Mouse (Mus musculus): ENCODE measurements around the gene Syn2. TPM values are rescaled to one million over a fixed set of nuclear protein-coding genes. Genes with fewer than 3 reads are reported as not detected.

Syn2 gene
- total and polyA plus RNA-seq, 3 experiments = 0.59 to 1.6 (median 1.2) TPM

DNA sequence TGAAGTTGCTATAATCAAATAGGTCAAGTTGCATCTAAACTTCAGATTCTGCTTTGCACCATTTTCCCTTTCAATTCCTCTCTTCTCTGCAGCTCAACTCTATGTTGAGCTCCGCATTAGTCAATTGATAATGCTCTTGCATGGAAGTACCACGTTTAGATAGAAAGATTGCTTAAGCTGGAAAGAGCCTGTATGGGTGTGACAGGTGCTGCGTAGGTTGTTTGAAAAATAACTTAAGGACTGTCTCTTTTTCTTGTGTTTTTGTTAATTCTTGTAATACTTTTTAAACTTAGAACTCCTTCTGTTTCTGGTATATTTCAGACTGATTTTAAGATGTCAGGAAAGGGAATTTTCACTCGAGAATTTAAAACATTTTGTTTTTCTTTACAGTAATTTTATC lies 26.5 kb downstream of the Syn2 start:
- H3K9ac ChIP-seq (ENCODE audit: insufficient read depth, low read depth) = no peak overlapping the region
- TF ChIP-seq TBP (conservative IDR thresholded peaks at IDR 0.05; ENCODE audit: low read depth, low read length) (no peak), TCF12 (IDR thresholded peaks at IDR 0.05; ENCODE audit: low read depth, low read length) (no peak), UBTF (IDR thresholded peaks at IDR 0.05; ENCODE audit: low read depth, low read length) (no peak), BHLHE40 (IDR thresholded peaks at IDR 0.05; ENCODE audit: low read depth, low read length) (no peak), HCFC1 (IDR thresholded peaks at IDR 0.05; ENCODE audit: low read depth, low read length) (no peak), GABPA (IDR thresholded peaks at IDR 0.05; ENCODE audit: insufficient replicate concordance, low read depth, low read length) (no peak), JUND (conservative IDR thresholded peaks at IDR 0.05; ENCODE audit: low read depth, low read length) (no peak), USF1 (IDR thresholded peaks at IDR 0.05; ENCODE audit: low read depth, low read length) (no peak), EP300 (IDR thresholded peaks at IDR 0.05; ENCODE audit: low read length) (no peak), ZMIZ1 (IDR thresholded peaks at IDR 0.05; ENCODE audit: low read depth, low read length) (no peak), CHD1 (IDR thresholded peaks at IDR 0.05; ENCODE audit: low read depth, low read length) (no peak), JUN (IDR thresholded peaks at IDR 0.05; ENCODE audit: insufficient read depth, low read depth, low read length) (no peak), MAX (IDR thresholded peaks at IDR 0.05; ENCODE audit: low read length) (no peak), ZKSCAN1 (IDR thresholded peaks at IDR 0.05; ENCODE audit: borderline replicate concordance, low read depth, low read length) (no peak), CTCF (conservative IDR thresholded peaks at IDR 0.05 in 1 of 2, IDR thresholded peaks at IDR 0.05 in 1 of 2; ENCODE audit: low read depth in 2 of 2, low read length in 2 of 2) (no peak), ETS1 (conservative IDR thresholded peaks at IDR 0.05; ENCODE audit: low read depth, low read length) (no peak), MYC (IDR thresholded peaks at IDR 0.05; ENCODE audit: low read depth, low read length) (no peak), USF2 (conservative IDR thresholded peaks at IDR 0.05; ENCODE audit: low read depth, low read length) (no peak), ZC3H11A (IDR thresholded peaks at IDR 0.05; ENCODE audit: low read depth, low read length) (no peak), NRF1 (IDR thresholded peaks at IDR 0.05; ENCODE audit: low read depth, low read length) (no peak)
- no peak overlapping the region for H3K4me3 ChIP-seq (replicated peaks in 1 of 3; ENCODE audit: low read depth in 2 of 3, low read length in 2 of 3, poor library complexity in 1 of 3)
- H3K27ac ChIP-seq (ENCODE audit: insufficient read depth, low read depth) = no peak overlapping the region
- no peak for DNase-seq (ENCODE audit: extremely low read depth)
- H3K36me3 ChIP-seq (replicated peaks in 1 of 2; ENCODE audit: control insufficient read depth in 1 of 2, insufficient read depth in 1 of 2, low read length in 1 of 2) = no peaks in the 10 kb centered on the region
- no peaks in the 10 kb centered on the region for H3K27me3 ChIP-seq (replicated peaks)
- in situ Hi-C loops (cut with MboI; ENCODE audit: low pct_ligation_motif_present, low pct_unique_long_range_greater_than_20kb, low sequenced_read_pairs) (no loop called here), dilution Hi-C loops (cut with MboI; ENCODE audit: extremely low pct_ligation_motif_present, extremely low pct_unique_long_range_greater_than_20kb, low sequenced_read_pairs) (no loop called here)
- no peaks in the 10 kb centered on the region for H3K4me1 ChIP-seq (ENCODE audit: control insufficient read depth in 1 of 2, insufficient read depth in 2 of 2)
- H3K4me2 ChIP-seq (ENCODE audit: insufficient read depth, low read depth, poor library complexity, severe bottlenecking) = no peak overlapping the region
- no peaks in the 10 kb centered on the region for H3K9me3 ChIP-seq (replicated peaks; ENCODE audit: low read length)
- no peaks in the 10 kb centered on the region for H3K79me2 ChIP-seq (replicated peaks; ENCODE audit: control insufficient read depth, extremely low read depth, insufficient read depth, poor library complexity, severe bottlenecking)

- dilution Hi-C loops (cut with MboI; ENCODE audit: extremely low pct_ligation_motif_present, extremely low pct_unique_long_range_greater_than_20kb, low sequenced_read_pairs) (no loop called here), in situ Hi-C loops (cut with MboI; ENCODE audit: low pct_ligation_motif_present, low pct_unique_long_range_greater_than_20kb, low sequenced_read_pairs) (no loop called here)
- Histone ChIP-seq H3K9ac (ENCODE audit: insufficient read depth, low read depth) (no peak overlapping the region), H3K4me1 (ENCODE audit: control insufficient read depth in 1 of 2, insufficient read depth in 2 of 2) (no peaks in the 10 kb centered on the region), H3K79me2 (replicated peaks; ENCODE audit: control insufficient read depth, extremely low read depth, insufficient read depth, poor library complexity, severe bottlenecking) (no peaks in the 10 kb centered on the region), H3K9me3 (replicated peaks; ENCODE audit: low read length) (no peaks in the 10 kb centered on the region), H3K27ac (ENCODE audit: insufficient read depth, low read depth) (no peak overlapping the region), H3K4me2 (ENCODE audit: insufficient read depth, low read depth, poor library complexity, severe bottlenecking) (no peak overlapping the region), H3K4me3 (replicated peaks in 1 of 3; ENCODE audit: low read depth in 2 of 3, low read length in 2 of 3, poor library complexity in 1 of 3) (no peak overlapping the region), H3K27me3 (replicated peaks) (peaks cover 2% of the 10 kb centered on the region), H3K36me3 (replicated peaks in 1 of 2; ENCODE audit: control insufficient read depth in 1 of 2, insufficient read depth in 1 of 2, low read length in 1 of 2) (no peaks in the 10 kb centered on the region)
- no peak for TF ChIP-seq USF1 (IDR thresholded peaks at IDR 0.05; ENCODE audit: low read depth, low read length)
- TF ChIP-seq GABPA (IDR thresholded peaks at IDR 0.05; ENCODE audit: insufficient replicate concordance, low read depth, low read length) = no peak
- TF ChIP-seq ZC3H11A (IDR thresholded peaks at IDR 0.05; ENCODE audit: low read depth, low read length) = no peak
- TF ChIP-seq IRF4 (IDR thresholded peaks at IDR 0.05; ENCODE audit: low read depth, low read length) = no peak
- TF ChIP-seq USF2 (conservative IDR thresholded peaks at IDR 0.05; ENCODE audit: low read depth, low read length) = no peak
- TF ChIP-seq MEF2A (IDR thresholded peaks at IDR 0.05; ENCODE audit: borderline replicate concordance, low read depth, low read length) = no peak
- no peak for TF ChIP-seq MAFK (IDR thresholded peaks at IDR 0.05; ENCODE audit: insufficient replicate concordance, low read length)
- no peak for TF ChIP-seq JUN (IDR thresholded peaks at IDR 0.05; ENCODE audit: insufficient read depth, low read depth, low read length)
- TF ChIP-seq RAD21 (IDR thresholded peaks at IDR 0.05; ENCODE audit: low read depth, low read length) = no peak
- TF ChIP-seq MXI1 (IDR thresholded peaks at IDR 0.05; ENCODE audit: low read depth, low read length) = no peak
- no peak for TF ChIP-seq MYC (IDR thresholded peaks at IDR 0.05; ENCODE audit: low read depth, low read length)
- no peak for TF ChIP-seq CTCF (conservative IDR thresholded peaks at IDR 0.05 in 1 of 2, IDR thresholded peaks at IDR 0.05 in 1 of 2; ENCODE audit: low read depth in 2 of 2, low read length in 2 of 2)
- no peak for TF ChIP-seq MAZ (IDR thresholded peaks at IDR 0.05; ENCODE audit: low read depth, low read length)
- TF ChIP-seq JUND (conservative IDR thresholded peaks at IDR 0.05; ENCODE audit: low read depth, low read length) = no peak
- no peak for TF ChIP-seq TCF12 (IDR thresholded peaks at IDR 0.05; ENCODE audit: low read depth, low read length)
- TF ChIP-seq UBTF (IDR thresholded peaks at IDR 0.05; ENCODE audit: low read depth, low read length) = no peak
- TF ChIP-seq ZMIZ1 (IDR thresholded peaks at IDR 0.05; ENCODE audit: low read depth, low read length) = no peak
- no peak for TF ChIP-seq EP300 (IDR thresholded peaks at IDR 0.05; ENCODE audit: low read length)
- no peak for DNase-seq (ENCODE audit: extremely low read depth)
These were observed 31.3 kb downstream of the Syn2 start for GRCm38 (mm10) chr6:115165863-115166470.
